Mouse (Mus musculus): ENCODE measurements around the gene Riox2.

GRCm38 (mm10) chr16:59531243-59531642 is 59.7 kb downstream of the Riox2 start:
- TF ChIP-seq GATA1 (IDR thresholded peaks at IDR 0.05; ENCODE audit: low read length) (no peak), TAL1 (IDR thresholded peaks at IDR 0.05; ENCODE audit: low read length) (no peak)

Data from erythroblast, embryonic 14.5 days (primary cell).